In the genomic region with DNA sequence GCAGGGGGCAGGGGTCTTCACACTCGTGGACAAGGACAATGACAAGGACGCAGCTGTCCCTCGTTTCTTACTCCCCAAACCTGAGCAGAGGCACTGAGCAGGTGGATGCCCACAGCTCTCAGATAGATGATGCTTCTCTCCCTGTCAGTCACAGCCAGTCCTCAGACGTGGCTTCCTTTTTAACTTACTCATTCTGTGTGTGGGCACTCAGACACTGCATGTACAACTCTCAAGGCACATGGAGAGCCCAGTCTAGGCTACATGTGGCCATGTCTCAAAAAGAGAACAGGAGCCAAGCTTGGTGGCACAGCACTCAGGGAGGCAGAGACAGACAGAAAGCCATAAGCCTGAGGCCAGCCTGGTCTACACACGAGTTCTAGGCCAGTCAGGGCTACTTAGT, we compare ENCODE assay signal across 12 mouse cellular contexts. TPM values are rescaled to one million over a fixed set of nuclear protein-coding genes. Genes with fewer than 3 reads are reported as not detected.
DNase-seq lines count a peak whose midpoint lies in the region; ATAC-seq lines count a peak whose summit lies in the region.
"Had no signal": no experiment of that assay in that cellular context is flagged by ENCODE, and none has a peak within 500 bp of the region (broad histone marks: within the 10 kb centered on the region; RNA-seq: fewer than 3 reads in every experiment).

No protein-coding gene starts in this region.

- 57% methylated on average over 5 of the region's 5 CpGs for WGBS in kidney, embryonic 16.5 days
- 53% methylated on average over 5 of the region's 5 CpGs for WGBS in embryonic facial prominence, embryonic 14.5 days
- WGBS in midbrain, embryonic 15.5 days = 56% methylated on average over 5 of the region's 5 CpGs

- H3K9ac ChIP-seq in kidney, embryonic 16.5 days (replicated peaks; ENCODE audit: low read length) = peak overlapping the region; percentile 41
- H3K9ac ChIP-seq in embryonic facial prominence, embryonic 14.5 days (ENCODE audit: low read depth, low read length) = no peak overlapping the region
- no peak overlapping the region for H3K9ac ChIP-seq in midbrain, embryonic 15.5 days

- H3K27me3 ChIP-seq in kidney, embryonic 16.5 days (ENCODE audit: insufficient read depth, low read length) = no peaks in the 10 kb centered on the region
- no peaks in the 10 kb centered on the region for H3K27me3 ChIP-seq in embryonic facial prominence, embryonic 14.5 days (replicated peaks; ENCODE audit: control insufficient read depth, insufficient read depth, low read length)
- H3K27me3 ChIP-seq in midbrain, embryonic 15.5 days (replicated peaks) = no peaks in the 10 kb centered on the region

- H3K27ac ChIP-seq in kidney, embryonic 16.5 days (ENCODE audit: low read length) = peak overlapping the region; percentile 89
- H3K27ac ChIP-seq in embryonic facial prominence, embryonic 14.5 days (replicated peaks; ENCODE audit: low read depth, low read length) = peak overlapping the region; percentile 65; the same call in 1 of the 2 replicates
- H3K27ac ChIP-seq in midbrain, embryonic 15.5 days = peak overlapping the region; percentile 23; the same call in 1 of the 2 replicates

- no peaks in the 10 kb centered on the region for H3K9me3 ChIP-seq in kidney, embryonic 16.5 days (ENCODE audit: low read length)
- no peaks in the 10 kb centered on the region for H3K9me3 ChIP-seq in embryonic facial prominence, embryonic 14.5 days (ENCODE audit: control insufficient read depth, low read length)
- no peaks in the 10 kb centered on the region for H3K9me3 ChIP-seq in midbrain, embryonic 15.5 days

- H3K4me3 ChIP-seq in kidney, embryonic 16.5 days (ENCODE audit: low read length) = no peak overlapping the region
- H3K4me3 ChIP-seq in embryonic facial prominence, embryonic 14.5 days (ENCODE audit: low read depth, low read length) = no peak overlapping the region
- no peak overlapping the region for H3K4me3 ChIP-seq in midbrain, embryonic 15.5 days

- H3K4me2 ChIP-seq in kidney, embryonic 16.5 days (replicated peaks; ENCODE audit: low read depth, low read length) = no peak overlapping the region; the same call in 1 of the 2 replicates
- H3K4me2 ChIP-seq in embryonic facial prominence, embryonic 14.5 days (ENCODE audit: low read depth, low read length) = no peak overlapping the region
- H3K4me2 ChIP-seq in midbrain, embryonic 15.5 days = no peak overlapping the region

- DNase-seq in frontal cortex, postnatal 25 days (ENCODE audit: low spot score in 2 of 2) = no peak
- DNase-seq in kidney, postnatal 4 days = no peak
- no peak for DNase-seq in embryonic facial prominence, embryonic 14.5 days (ENCODE audit: low spot score)
- no peak for DNase-seq in adrenal gland, postnatal 14 days
- DNase-seq in B cell, adult 2 months = no peak
- DNase-seq: kidney, adult 9 months; retina, postnatal 1 day had no signal

- ATAC-seq in frontal cortex, adult (ENCODE audit: low TSS enrichment) = peak; percentile 72
- ATAC-seq in kidney, embryonic 16.5 days (ENCODE audit: low FRiP score, low TSS enrichment) = 0 out of 2 replicates have a peak, but pooled peaks have one; percentile 3
- ATAC-seq in embryonic facial prominence, embryonic 14.5 days (ENCODE audit: low read depth) = no peak
- no peak for ATAC-seq in midbrain, embryonic 15.5 days (replicated peaks)

- no peaks in the 10 kb centered on the region for H3K36me3 ChIP-seq in kidney, embryonic 16.5 days (ENCODE audit: insufficient read depth, low read length)
- no peaks in the 10 kb centered on the region for H3K36me3 ChIP-seq in embryonic facial prominence, embryonic 14.5 days (ENCODE audit: control insufficient read depth, insufficient read depth, low read length)
- no peaks in the 10 kb centered on the region for H3K36me3 ChIP-seq in midbrain, embryonic 15.5 days (replicated peaks)

- H3K4me1 ChIP-seq in kidney, embryonic 16.5 days (ENCODE audit: insufficient read depth, low read length) = peaks cover 38% of the 10 kb centered on the region
- H3K4me1 ChIP-seq in embryonic facial prominence, embryonic 14.5 days (ENCODE audit: control insufficient read depth, insufficient read depth, low read length) = peaks cover 16% of the 10 kb centered on the region
- peaks cover 22% of the 10 kb centered on the region for H3K4me1 ChIP-seq in midbrain, embryonic 15.5 days

RNA-seq across cellular contexts. Expression of gene Cmtm4, which starts 19.6 kb away (rescaled TPM):
- polyA plus RNA-seq in kidney, embryonic 16.5 days (2015; fragmentation: Nextera tagmentation; extraction: Ambion mirVana) = 3.4 and 3.6 TPM in 2 replicates
- polyA plus RNA-seq in embryonic facial prominence, embryonic 14.5 days (2014; fragmentation: Nextera tagmentation; extraction: Ambion mirVana) = 4.1 and 4.3 TPM in 2 replicates
- polyA plus RNA-seq in midbrain, embryonic 15.5 days (2015; fragmentation: Nextera tagmentation; extraction: Ambion mirVana) = 2.4 and 2.6 TPM in 2 replicates
- total RNA-seq in adrenal gland, postnatal 14 days (2021) = 36.8 and 40.9 TPM in 2 replicates

RNA-seq across cellular contexts. Expression of gene Cmtm3, which starts 36.7 kb away (rescaled TPM):
- 172 and 174 TPM in 2 replicates for polyA plus RNA-seq in kidney, embryonic 16.5 days (2015; fragmentation: Nextera tagmentation; extraction: Ambion mirVana)
- polyA plus RNA-seq in embryonic facial prominence, embryonic 14.5 days (2014; fragmentation: Nextera tagmentation; extraction: Ambion mirVana) = 168 and 189 TPM in 2 replicates
- 33.2 and 37.2 TPM in 2 replicates for polyA plus RNA-seq in midbrain, embryonic 15.5 days (2015; fragmentation: Nextera tagmentation; extraction: Ambion mirVana)
- total RNA-seq in adrenal gland, postnatal 14 days (2021) = 61.1 and 67.9 TPM in 2 replicates

RNA-seq across cellular contexts. Expression of gene Cmtm2b, which starts 53.9 kb away (rescaled TPM):
- not detected in 2 replicates for polyA plus RNA-seq in kidney, embryonic 16.5 days (2015; fragmentation: Nextera tagmentation; extraction: Ambion mirVana)
- not detected in 2 replicates for polyA plus RNA-seq in embryonic facial prominence, embryonic 14.5 days (2014; fragmentation: Nextera tagmentation; extraction: Ambion mirVana)
- not detected in 2 replicates for polyA plus RNA-seq in midbrain, embryonic 15.5 days (2015; fragmentation: Nextera tagmentation; extraction: Ambion mirVana)
- total RNA-seq in adrenal gland, postnatal 14 days (2021) = not detected in 2 replicates
- total RNA-seq: monocyte, adult 5-6 weeks had no signal
- polyA plus RNA-seq: limb, embryonic 11.5 days had no signal

RNA-seq across cellular contexts. Expression of gene Gm11020, which starts 54.6 kb away (rescaled TPM):
- not detected in 2 replicates for polyA plus RNA-seq in kidney, embryonic 16.5 days (2015; fragmentation: Nextera tagmentation; extraction: Ambion mirVana)
- not detected in 2 replicates for polyA plus RNA-seq in embryonic facial prominence, embryonic 14.5 days (2014; fragmentation: Nextera tagmentation; extraction: Ambion mirVana)
- polyA plus RNA-seq in midbrain, embryonic 15.5 days (2015; fragmentation: Nextera tagmentation; extraction: Ambion mirVana) = not detected in 2 replicates
- not detected in 2 replicates for total RNA-seq in adrenal gland, postnatal 14 days (2021)
- total RNA-seq: monocyte, adult 5-6 weeks had no signal
- polyA plus RNA-seq: limb, embryonic 11.5 days had no signal

Comparison
In these comparisons a context has a peak if more than half of its experiments do, and no peak if none do; other contexts are left out.
1. ATAC-seq: peak in frontal cortex, adult (single experiment) and kidney, embryonic 16.5 days (single experiment); none in embryonic facial prominence, embryonic 14.5 days (single experiment) and midbrain, embryonic 15.5 days (single experiment).
2. H3K27ac ChIP-seq: peak in every context shown above with its lines; median percentile 89 in kidney, embryonic 16.5 days; 65 in embryonic facial prominence, embryonic 14.5 days; 23 in midbrain, embryonic 15.5 days.